Mouse (Mus musculus) lung, postnatal 4 days (tissue): ENCODE results near the gene Ptprr.

ENCODE experiments used
- DNase-seq, 2 experiments: peaks; one replicate each; pipeline ENCODE4 v3.0.0; 2021

The Ptprr gene

DNA sequence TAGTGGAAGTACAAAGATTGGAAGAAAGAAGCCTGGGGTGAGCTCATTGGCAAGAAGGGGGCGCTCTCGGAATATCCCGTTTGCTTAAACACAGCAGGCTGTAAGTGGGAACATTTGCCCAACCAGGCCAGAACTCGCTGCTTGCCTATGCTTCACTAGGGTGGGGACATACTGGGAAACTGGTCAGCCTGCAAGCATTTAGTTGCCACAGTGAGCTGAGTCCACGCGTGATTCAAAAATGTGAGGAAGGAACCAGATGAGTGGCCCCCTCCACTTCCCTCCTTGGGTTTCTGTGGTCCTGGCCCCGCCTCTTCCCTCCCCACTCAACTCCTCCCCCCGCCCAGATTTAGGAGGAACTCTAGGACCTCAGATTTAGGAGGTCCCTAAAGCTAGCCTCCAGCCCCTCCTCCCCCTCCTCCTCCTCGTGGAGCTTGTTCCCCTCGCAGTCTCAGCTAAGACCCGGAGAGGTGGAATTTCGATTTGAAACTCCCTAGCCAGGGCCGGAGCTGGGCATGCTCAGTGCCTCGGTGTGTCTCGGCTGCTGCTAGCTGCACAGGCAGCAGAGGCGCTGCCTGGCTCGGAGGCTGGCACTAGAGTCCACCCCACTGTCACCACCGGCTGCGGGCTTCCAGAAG lies at the start of gene Ptprr:
Gene Ptprr, plus strand, starts transcription at position 369 of the 635 bp plus-strand sequence.
- DNase-seq, result peak; percentile 46

DNA sequence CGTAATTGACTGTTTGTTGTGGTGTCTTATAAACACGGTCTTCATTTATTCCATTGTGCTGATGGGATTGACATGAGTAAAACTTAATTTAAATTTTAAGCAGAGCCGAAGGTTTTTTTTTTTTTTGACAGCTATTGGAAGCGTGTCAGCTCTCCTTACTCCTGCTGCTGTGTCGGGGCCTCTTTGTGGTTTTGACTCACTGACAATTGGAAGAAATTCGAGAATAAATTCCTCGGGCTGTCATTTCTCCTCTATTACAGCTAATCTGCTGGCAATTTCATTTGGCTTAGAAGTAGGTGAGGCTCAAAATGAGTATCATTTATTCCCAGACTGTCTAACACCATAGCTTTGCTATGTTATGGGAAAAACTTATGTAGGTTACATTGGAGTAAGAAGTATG lies 41.7 kb upstream of the Ptprr start:
- DNase-seq, result no peak

DNA sequence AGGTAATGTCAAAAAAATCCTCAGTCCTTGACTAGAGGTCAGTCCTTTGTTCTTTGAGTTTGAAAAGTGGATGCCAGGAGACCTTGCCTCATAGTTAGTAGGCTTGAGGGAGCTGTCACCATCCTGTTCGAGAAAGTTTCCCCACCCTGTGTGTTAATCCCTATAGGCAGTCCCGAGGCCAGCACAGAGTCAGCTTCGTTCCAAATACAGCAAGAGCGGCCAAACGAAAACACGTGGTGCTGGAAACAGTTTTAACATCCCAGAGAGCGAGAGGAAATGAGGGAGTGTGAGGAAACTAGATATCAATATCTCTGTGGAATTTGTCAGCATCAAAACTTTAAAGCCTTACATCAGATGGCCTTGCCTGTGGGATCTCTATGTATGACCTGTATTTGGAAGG lies 39.0 kb upstream of the Ptprr start:
- DNase-seq, result peak in 1 of 2 experiments; percentile 13

DNA sequence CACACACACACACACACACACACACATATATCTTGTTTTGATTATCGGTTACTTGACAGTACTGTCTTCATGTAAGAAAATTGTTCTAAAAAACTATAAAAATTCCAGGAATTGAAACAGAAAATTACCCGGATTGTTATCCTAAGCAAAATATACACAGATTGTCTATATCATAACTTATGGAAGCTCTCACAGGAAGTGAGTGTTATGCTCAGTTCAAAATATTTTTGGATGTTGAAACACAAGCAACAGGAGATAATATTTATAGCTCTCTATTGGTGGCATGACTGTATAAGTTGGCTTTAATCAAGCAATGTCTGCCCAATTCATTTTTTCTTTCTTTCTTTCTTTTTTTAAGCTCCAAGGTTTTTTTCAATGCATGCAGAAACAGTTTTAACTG lies 38.0 kb upstream of the Ptprr start:
- DNase-seq, result no peak

DNA sequence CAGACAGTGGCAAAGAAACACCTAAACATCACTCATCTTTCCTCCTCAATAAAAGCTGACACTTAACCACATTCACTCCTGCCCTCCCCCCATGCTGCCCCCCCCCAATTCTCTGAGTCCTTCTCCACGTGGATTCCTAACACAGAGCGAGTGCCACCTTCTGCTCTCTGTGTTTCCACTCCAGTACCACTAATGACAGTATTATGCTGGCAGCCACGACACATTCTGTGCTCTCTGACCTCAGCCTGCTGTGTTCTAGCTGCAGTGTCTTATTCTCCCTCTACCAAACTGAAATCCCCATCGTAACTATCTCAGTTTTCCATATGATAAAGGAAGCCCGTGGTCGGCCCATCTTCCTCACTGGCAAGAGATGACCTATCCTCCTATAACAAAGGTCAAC lies 33.7 kb upstream of the Ptprr start:
- no peak for DNase-seq

DNA sequence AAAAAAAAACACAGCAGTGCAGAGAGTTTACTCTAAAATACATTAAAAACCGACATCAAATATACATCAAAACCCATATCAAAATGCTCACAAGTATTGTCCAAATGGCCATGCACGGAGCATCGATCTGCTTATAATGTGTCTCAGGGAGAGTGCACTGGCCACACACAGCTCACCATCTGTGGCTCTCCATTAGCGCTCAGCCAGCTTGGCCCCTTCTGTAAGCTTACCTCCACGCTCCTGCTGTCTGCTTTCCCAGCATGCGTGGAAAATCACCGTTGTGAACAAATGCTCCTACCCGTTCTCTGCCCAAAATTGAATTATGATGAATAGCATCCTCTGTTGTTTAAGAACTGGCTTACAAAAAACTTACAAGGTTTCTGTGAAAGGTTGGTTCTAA lies 16.2 kb upstream of the Ptprr start:
- DNase-seq, result no peak

DNA sequence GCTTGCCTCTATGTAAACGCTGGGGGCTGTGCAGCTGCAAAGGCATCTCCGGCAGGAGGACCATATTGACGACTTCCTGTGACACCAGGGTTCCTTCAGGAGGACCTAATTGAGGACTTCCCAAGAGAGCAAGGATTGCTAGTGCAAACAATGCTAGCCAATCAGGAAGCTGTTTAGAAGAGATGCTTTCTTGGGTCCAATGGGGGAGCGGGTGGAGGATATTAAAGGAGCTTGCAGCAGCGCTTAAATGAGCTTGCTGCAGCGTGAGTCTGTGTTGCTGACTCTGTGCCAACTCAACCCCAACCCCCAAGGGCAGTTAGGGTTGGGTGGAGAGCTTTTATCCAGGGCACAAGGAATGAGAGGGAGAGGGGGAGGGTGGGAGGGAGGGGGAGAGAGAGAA lies 11.3 kb upstream of the Ptprr start:
- no peak for DNase-seq

DNA sequence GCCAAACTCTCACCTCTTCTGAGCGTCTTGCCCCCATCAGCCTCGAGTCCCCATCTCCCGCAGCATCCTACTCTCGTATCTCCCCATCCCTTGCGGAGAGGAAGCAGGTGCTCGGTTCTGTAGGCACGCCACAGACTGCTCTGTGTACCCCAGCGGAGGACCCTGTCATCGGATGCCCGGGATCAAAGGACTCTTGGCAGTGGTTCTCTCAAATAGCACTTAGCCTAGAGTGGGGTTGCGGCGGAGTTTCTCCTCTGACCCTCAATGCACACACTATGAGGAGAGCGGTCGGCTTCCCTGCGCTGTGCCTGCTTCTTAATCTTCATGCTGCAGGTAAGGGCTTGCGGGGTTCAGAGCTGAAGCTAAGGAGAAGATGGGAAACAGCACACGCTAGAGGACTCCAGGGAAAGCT lies 473 bp downstream of the Ptprr start:
- no peak for DNase-seq

DNA sequence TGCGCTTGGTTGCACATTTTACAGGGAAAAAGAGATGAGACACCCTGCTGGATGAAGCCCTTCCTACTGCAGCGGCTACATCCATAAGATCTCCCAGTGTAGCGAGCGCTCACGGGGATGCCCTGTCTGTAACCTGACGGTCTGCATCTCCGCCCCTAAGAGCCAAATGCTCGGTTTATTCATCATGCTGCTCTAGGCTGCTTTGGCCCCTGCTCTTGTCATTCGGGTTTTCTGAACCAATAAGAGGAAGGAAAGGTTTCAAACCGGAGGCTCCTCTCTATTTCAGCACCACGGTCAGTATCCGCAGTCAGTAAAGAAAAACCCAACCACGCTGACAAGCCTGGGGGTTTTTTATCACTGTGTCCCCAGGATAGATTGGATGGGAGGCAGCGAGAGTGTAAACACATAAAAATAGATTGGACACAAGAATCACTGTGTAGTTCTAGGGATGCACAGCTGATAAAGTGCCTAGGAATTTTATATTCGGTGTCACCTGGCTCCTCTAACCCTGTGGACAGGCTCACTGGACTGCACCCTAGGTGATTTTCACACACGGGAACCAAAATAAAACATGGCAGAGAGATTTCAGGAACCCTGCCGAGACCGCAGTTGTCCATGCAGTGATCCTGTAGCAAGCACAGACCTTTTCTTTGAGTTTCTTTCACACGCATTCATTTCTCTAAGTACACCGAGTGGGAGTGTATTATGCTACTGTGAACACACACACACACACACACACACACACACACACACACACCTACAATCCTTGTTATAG lies 1.3 kb downstream of the Ptprr start:
- DNase-seq, result peak in 1 of 2 experiments; percentile 7

DNA sequence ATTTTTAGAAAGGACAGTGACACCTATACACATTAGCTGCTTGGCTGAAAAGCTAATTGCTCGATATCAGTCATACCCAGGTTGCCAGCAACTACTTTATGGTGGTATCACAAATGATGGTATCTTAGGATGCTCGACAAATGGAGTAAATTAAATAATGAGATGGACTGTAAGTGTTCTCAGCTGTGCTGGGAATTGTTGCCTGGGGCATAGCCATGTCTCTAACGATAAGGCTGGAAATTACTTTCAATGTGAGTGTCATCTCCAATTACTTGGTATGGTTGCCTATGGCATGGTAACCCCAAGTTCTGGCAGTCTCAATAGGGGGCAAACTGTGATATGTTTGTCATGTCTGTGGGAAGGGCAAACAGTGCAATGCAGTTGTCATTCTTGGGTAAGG lies 3.1 kb downstream of the Ptprr start:
- DNase-seq, result no peak

DNA sequence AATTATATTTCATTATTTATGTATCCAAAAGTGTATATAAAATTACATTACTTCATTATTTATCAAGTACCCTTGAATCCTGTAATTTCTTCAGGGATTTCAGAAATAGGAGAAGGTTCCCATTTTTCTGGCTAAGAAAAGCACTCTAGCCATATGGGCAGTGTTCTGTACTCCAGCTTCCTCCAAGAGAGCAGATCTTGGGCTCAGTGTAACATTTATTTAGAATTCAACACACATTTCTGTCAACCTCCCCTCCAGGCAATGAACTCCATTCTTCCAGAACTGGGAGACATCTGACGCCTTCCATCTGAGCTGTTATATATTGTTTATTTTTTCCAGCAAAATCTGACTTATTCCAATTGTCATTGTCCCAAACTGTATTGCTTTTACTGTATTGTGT lies 20.1 kb downstream of the Ptprr start:
- no peak for DNase-seq

DNA sequence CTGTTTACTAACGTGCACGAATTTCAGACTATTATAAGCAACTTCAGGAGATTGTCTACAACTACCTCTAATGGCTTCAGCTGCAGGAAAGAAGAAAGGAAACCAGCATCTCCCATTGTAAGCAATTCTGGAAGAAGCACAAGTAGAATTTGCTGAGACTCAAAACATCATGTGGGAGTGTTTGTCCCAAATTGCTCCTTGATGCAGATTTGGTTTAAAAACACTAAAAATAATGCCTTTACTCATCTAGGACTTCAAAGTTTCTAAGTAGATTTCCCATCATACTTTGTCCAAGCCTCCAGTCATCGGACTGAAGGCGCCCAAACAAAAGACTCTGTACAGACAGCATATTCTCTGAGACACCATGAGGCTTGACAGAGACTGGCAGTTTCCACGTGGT lies 57.9 kb downstream of the Ptprr start:
- no peak for DNase-seq

DNA sequence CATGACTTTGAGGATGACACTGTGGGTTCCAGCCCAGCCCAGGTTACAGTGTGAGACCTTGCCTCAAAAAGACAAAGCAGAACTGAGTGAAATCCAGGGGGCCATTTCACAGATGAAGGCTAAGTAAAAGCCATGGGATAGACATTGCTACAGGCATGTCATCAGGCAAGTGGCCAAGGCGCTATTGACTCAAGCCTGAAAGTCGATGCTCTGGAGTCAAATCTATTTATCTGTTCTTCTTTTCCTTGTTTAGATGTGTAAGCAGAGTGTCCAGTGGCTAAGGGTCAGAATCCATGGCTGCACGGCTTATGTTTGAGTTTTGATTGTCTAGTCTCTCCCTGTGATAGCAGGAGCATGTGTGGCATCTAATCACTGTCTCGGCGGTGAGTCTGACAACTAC lies 60.6 kb downstream of the Ptprr start:
- no peak for DNase-seq

DNA sequence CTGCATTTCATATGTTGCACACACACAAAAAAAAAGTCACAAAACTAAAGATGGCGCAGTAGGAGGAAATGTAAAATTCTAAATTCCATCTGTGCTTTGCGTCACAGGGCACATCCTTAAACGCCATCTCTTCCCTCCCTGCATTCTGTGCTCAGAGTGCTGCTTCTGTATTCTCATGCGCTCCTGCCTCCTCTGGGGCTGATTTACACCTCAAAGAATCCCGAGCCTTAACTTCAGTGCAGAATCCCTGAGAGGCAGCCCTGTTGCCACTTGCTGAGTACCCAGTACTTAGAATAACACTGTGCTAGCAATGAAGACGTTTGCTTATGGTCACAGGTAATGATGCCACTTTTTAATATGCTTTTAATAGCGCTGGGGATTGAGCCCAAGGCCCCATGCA lies 61.4 kb downstream of the Ptprr start:
- no peak for DNase-seq

DNA sequence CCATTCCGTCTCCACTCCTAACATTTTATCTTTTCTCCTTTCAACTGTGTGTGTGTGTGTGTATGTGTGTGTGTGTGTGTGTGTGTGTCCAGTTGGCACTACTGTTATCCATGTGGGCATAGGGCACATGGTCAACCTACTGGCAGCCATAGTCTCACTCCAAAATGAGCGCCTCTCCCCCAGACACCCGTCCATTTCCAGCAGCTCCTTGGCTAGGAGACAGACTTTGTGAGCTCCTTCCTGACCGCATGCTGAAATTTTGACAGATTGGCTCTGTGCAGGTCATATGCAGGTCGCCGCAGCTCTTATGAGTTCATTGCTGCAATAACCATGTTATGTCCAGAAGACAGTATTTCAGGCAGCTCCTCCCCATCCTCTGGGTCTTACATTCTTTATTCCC lies 62.8 kb downstream of the Ptprr start:
- no peak for DNase-seq

DNA sequence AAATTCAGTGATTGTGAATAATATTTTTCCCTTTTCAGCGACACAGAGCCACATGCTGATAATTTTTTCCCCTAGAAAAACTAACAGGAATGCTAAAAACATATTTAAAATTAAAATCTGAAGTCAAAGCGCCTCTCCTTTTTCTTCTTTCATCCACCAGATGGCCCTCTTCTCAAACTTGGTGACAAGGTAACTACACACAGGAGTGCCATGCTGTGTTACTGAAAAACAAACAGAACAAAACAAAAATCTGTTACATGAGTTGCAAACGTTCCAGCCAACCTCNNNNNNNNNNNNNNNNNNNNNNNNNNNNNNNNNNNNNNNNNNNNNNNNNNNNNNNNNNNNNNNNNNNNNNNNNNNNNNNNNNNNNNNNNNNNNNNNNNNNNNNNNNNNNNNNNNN lies 66.0 kb downstream of the Ptprr start:
- DNase-seq, result no peak

DNA sequence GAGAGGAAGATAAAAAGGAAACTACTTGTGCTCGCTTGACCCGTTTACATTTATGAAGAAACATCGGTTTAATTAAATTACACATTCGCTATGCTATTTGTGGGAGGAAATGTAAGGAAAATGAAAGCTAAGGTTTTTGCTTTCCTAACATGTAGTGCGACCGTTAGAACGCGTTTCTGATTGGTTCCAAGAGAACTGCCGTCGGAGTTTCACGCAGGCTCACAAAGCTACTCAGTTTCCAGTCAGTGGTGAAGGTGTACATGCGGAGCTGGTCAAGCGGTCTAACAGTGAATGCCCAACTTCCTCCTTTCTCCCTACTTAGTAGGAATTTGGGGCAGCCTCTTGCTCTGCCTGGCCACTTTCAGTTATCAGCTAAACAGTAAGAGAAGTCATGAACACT lies 78.5 kb downstream of the Ptprr start:
- no peak for DNase-seq

DNA sequence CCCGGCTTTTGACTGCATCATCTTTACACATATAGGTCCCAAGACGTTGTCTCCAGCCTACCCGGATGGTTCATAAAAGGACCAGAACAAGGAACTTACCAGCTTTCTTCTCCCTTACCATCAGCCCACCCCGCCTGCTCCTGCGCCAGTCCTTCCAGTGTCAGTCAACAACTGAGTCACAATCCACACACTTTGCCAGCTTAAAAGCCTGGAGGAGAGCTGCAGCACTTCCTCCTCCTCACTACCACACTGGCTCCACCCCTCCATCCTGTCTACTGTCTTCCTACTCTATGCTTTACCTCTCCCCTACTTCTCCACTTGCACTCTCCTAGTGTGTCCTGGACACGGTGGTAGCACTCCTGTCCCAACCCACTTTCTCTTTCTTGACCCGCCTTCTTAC lies 80.5 kb downstream of the Ptprr start:
- no peak for DNase-seq

DNA sequence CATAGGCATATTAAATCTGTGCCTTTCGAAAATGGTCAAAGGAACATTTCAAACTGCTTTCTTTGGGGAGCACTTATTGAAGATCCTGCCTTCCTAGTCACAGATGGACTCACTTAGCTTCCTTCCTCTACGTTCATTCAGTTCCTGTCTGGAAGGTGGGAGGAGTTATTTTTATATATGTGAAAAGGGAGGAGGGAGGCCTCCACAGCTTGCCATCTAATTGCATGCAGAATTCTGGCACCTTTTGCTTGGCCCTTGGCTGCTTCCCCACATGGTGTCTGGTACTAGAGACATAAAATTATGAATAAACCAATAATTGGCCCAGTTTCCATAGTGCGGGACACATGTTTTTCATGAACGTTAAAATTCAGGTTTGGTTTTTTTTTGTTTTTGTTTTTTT lies 90.2 kb downstream of the Ptprr start:
- no peak for DNase-seq

DNA sequence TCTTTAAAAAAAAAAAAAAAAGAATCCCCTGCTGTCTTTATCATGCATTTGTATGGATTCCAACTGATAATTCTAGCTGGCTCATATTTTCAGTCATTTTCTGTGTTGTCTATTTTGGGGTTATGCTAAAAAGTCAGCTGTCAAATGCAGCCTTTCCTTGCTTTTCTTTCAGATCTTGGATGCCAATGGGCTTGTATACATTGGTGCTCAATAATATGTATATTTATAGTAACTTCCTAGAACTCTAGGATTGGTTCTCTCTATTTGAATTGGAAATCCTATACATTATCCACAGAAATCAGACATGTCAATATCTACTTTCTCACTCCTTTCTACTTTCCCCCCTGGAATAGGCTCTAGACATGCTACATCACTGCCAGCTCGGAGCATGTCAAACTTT lies 90.7 kb downstream of the Ptprr start:
- no peak for DNase-seq

DNA sequence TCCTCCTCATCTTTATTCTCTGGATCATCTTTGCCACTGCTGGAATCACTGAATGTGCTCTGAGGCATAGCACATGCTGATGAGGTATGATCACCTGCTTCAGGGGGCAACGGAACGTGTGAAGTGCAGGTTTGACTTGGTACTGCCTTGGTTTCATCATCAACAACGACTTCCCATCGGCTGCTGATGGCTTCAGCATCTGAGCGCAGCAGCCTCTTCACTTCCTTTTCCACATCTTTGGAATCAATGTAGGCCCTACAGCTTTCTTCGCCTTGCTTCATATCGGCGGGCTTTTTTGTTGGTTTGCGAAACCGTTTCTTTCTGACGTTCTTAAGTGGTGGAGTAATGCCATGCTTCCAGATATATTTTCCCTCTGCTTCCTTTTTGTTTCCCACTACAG lies 94.9 kb downstream of the Ptprr start:
- no peak for DNase-seq

DNA sequence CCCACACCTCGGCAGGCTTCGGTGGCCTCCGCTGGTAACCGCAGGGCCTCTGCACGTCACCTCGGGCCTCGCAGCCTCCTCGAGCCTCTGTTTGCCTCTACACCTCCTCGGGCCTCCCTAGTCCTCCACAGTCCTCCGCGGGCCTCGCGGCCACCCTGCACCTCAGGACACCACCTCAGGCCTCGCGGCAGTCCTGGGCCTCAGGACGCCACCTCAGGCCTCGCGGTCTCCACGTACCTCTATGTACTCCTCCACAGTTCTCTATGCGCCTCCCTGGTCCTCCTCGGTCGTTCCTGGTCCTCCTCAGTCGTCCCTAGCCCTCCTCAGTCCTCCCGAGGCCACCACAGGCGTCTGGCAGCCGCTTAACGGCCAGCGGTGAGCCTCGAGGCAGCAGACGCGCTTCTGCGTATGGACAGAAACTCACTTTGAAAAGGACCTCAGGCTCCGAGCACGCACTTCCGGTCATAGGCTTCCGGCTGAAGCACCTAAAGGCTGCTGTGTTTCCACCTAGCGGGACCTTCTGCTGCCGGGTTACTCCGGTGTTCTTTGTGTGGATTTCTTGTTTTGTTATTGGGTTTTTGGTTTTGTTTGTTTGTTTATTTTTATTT lies 96.0 kb downstream of the Ptprr start, which contains the start of gene 4933416C03Rik:
Gene 4933416C03Rik, minus strand, starts transcription at position 51 of the 608 bp plus-strand sequence.
- peak in 1 of 2 experiments; percentile 18 for DNase-seq

DNA sequence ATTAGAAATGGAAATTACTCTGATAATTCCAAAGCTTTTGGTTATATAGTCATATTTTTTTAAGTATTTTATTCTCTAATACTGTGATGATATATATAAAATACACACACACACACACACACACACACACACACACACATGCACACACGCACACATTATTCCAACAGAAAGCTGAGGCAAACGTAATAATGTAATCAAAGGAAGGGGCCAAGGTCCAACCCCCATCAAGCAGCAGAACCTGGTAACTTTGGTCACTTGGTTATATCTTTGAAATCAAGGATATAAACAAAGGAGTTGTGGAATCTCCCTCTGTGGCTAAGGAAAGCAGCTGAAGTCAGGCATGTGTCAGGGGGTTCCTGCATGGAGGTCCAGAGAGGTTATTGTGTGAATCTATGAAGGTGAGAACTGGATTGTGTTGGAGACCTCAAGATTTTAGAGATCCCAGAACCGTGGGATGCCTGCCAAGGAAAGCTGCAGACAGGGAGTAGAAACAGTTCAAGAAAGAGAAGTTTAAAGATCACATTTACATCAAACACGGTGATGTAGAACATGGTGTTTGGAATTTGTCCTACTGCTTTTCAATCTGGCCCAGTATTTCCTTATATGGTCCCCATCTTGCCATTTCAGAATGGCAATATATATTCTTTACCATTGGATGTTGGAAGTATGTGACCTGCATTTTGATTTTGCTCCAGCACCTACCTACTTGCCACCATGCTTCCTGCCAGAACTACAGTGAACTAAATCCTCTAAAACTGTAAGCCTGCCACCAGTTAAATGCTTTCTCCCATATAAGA lies 98.1 kb downstream of the Ptprr start:
- DNase-seq, result no peak
